Mouse (Mus musculus): Measurements from ENCODE around the gene Acox2. TPM values are rescaled to one million over a fixed set of nuclear protein-coding genes. Genes with fewer than 3 reads are reported as not detected.
"Not testable (repeated sequence)": the region's sequence is repeated elsewhere in the genome, so short reads cannot be mapped to it uniquely, and the experiment has no call there.

The Acox2 gene
- polyA plus RNA-seq (2011; ENCODE audit: insufficient read depth, insufficient read length, low replicate concordance, missing spikeins): 4.8 TPM in 1 of 2 replicates, not detected in the other

GRCm38 (mm10) chr14:8259166-8259565, at the start of gene Acox2:
TSS of gene Acox2 (minus strand) at chr14:8259353.
- no peak within 1 kb of the TSS; the same call in 1 of the 2 replicates for H3K27ac ChIP-seq (ENCODE audit: control insufficient read depth, insufficient read depth, low read depth, low read length, poor library complexity)
- H3K4me3 ChIP-seq (replicated peaks; ENCODE audit: control insufficient read depth, low read depth, low read length): no peak within 1 kb of the TSS
- no peaks in the 10 kb centered on the region; the same call in 1 of the 2 replicates for H3K4me1 ChIP-seq (ENCODE audit: control insufficient read depth, insufficient read depth, low read length)
- WGBS: 63% methylated on average over 3 of the region's 3 CpGs
- TF ChIP-seq POLR2A (IDR thresholded peaks at IDR 0.05; ENCODE audit: borderline replicate concordance, control insufficient read depth, low read depth, low read length): no peak
- TF ChIP-seq CTCF (IDR thresholded peaks at IDR 0.05; ENCODE audit: control insufficient read depth, insufficient read depth, low read length): no peak

GRCm38 (mm10) chr14:8308650-8309049, 49.5 kb upstream of the Acox2 start:
- H3K27ac ChIP-seq (ENCODE audit: control insufficient read depth, insufficient read depth, low read depth, low read length, poor library complexity): no peak overlapping the region
- no peak overlapping the region for H3K4me3 ChIP-seq (replicated peaks; ENCODE audit: control insufficient read depth, low read depth, low read length)
- TF ChIP-seq CTCF (IDR thresholded peaks at IDR 0.05; ENCODE audit: control insufficient read depth, insufficient read depth, low read length) (no peak), POLR2A (IDR thresholded peaks at IDR 0.05; ENCODE audit: borderline replicate concordance, control insufficient read depth, low read depth, low read length) (no peak)
- 72% methylated on average over 3 of the region's 3 CpGs for WGBS
- H3K4me1 ChIP-seq (ENCODE audit: control insufficient read depth, insufficient read depth, low read length): no peaks in the 10 kb centered on the region

- no peak overlapping the region for H3K4me3 ChIP-seq (replicated peaks; ENCODE audit: control insufficient read depth, low read depth, low read length)
- H3K4me1 ChIP-seq (ENCODE audit: control insufficient read depth, insufficient read depth, low read length): no peaks in the 10 kb centered on the region
- TF ChIP-seq CTCF (IDR thresholded peaks at IDR 0.05; ENCODE audit: control insufficient read depth, insufficient read depth, low read length) (no peak), POLR2A (IDR thresholded peaks at IDR 0.05; ENCODE audit: borderline replicate concordance, control insufficient read depth, low read depth, low read length) (no peak)
- no peak overlapping the region for H3K27ac ChIP-seq (ENCODE audit: control insufficient read depth, insufficient read depth, low read depth, low read length, poor library complexity)
- WGBS: 68% methylated on average over 6 of the region's 6 CpGs
Measured at GRCm38 (mm10) chr14:8306884-8307283, 47.7 kb upstream of the Acox2 start.

GRCm38 (mm10) chr14:8305014-8305413, 45.9 kb upstream of the Acox2 start:
- Histone ChIP-seq H3K4me3 (replicated peaks; ENCODE audit: control insufficient read depth, low read depth, low read length) (no peak overlapping the region), H3K27ac (ENCODE audit: control insufficient read depth, insufficient read depth, low read depth, low read length, poor library complexity) (no peak overlapping the region), H3K4me1 (ENCODE audit: control insufficient read depth, insufficient read depth, low read length) (no peaks in the 10 kb centered on the region)
- TF ChIP-seq CTCF (IDR thresholded peaks at IDR 0.05; ENCODE audit: control insufficient read depth, insufficient read depth, low read length) (no peak), POLR2A (IDR thresholded peaks at IDR 0.05; ENCODE audit: borderline replicate concordance, control insufficient read depth, low read depth, low read length) (no peak)
- WGBS: 70% methylated on average over 3 of the region's 3 CpGs

GRCm38 (mm10) chr14:8304082-8304481, 44.9 kb upstream of the Acox2 start:
- Histone ChIP-seq H3K4me3 (replicated peaks; ENCODE audit: control insufficient read depth, low read depth, low read length) (no peak overlapping the region), H3K27ac (ENCODE audit: control insufficient read depth, insufficient read depth, low read depth, low read length, poor library complexity) (no peak overlapping the region)
- TF ChIP-seq CTCF (IDR thresholded peaks at IDR 0.05; ENCODE audit: control insufficient read depth, insufficient read depth, low read length): no peak
- TF ChIP-seq POLR2A (IDR thresholded peaks at IDR 0.05; ENCODE audit: borderline replicate concordance, control insufficient read depth, low read depth, low read length): no peak

GRCm38 (mm10) chr14:8302687-8303086, 43.5 kb upstream of the Acox2 start:
- Histone ChIP-seq H3K4me1 (ENCODE audit: control insufficient read depth, insufficient read depth, low read length) (no peaks in the 10 kb centered on the region), H3K4me3 (replicated peaks; ENCODE audit: control insufficient read depth, low read depth, low read length) (no peak overlapping the region), H3K27ac (ENCODE audit: control insufficient read depth, insufficient read depth, low read depth, low read length, poor library complexity) (no peak overlapping the region)
- 49% methylated on average over 10 of the region's 10 CpGs for WGBS
- TF ChIP-seq CTCF (IDR thresholded peaks at IDR 0.05; ENCODE audit: control insufficient read depth, insufficient read depth, low read length) (no peak), POLR2A (IDR thresholded peaks at IDR 0.05; ENCODE audit: borderline replicate concordance, control insufficient read depth, low read depth, low read length) (no peak)

More at GRCm38 (mm10) chr14:8304082-8304481, 44.9 kb upstream of the Acox2 start:
- no peaks in the 10 kb centered on the region for H3K4me1 ChIP-seq (ENCODE audit: control insufficient read depth, insufficient read depth, low read length)

GRCm38 (mm10) chr14:8300281-8300680, 41.1 kb upstream of the Acox2 start:
- Histone ChIP-seq H3K27ac (ENCODE audit: control insufficient read depth, insufficient read depth, low read depth, low read length, poor library complexity) (no peak overlapping the region), H3K4me3 (replicated peaks; ENCODE audit: control insufficient read depth, low read depth, low read length) (no peak overlapping the region), H3K4me1 (ENCODE audit: control insufficient read depth, insufficient read depth, low read length) (no peaks in the 10 kb centered on the region)
- 27% methylated on average over 8 of the region's 8 CpGs for WGBS
- TF ChIP-seq CTCF (IDR thresholded peaks at IDR 0.05; ENCODE audit: control insufficient read depth, insufficient read depth, low read length) (peak; percentile 60), POLR2A (IDR thresholded peaks at IDR 0.05; ENCODE audit: borderline replicate concordance, control insufficient read depth, low read depth, low read length) (no peak)

- Histone ChIP-seq H3K4me1 (ENCODE audit: control insufficient read depth, insufficient read depth, low read length) (no peaks in the 10 kb centered on the region), H3K27ac (ENCODE audit: control insufficient read depth, insufficient read depth, low read depth, low read length, poor library complexity) (no peak overlapping the region), H3K4me3 (replicated peaks; ENCODE audit: control insufficient read depth, low read depth, low read length) (no peak overlapping the region)
- no peak for TF ChIP-seq CTCF (IDR thresholded peaks at IDR 0.05; ENCODE audit: control insufficient read depth, insufficient read depth, low read length)
- no peak for TF ChIP-seq POLR2A (IDR thresholded peaks at IDR 0.05; ENCODE audit: borderline replicate concordance, control insufficient read depth, low read depth, low read length)
- 57% methylated on average over 5 of the region's 5 CpGs for WGBS
Measured at GRCm38 (mm10) chr14:8297889-8298293, 38.7 kb upstream of the Acox2 start.

GRCm38 (mm10) chr14:8294257-8294656, 35.1 kb upstream of the Acox2 start:
- H3K4me1 ChIP-seq (ENCODE audit: control insufficient read depth, insufficient read depth, low read length): no peaks in the 10 kb centered on the region
- no peak overlapping the region for H3K27ac ChIP-seq (ENCODE audit: control insufficient read depth, insufficient read depth, low read depth, low read length, poor library complexity)
- no peak overlapping the region for H3K4me3 ChIP-seq (replicated peaks; ENCODE audit: control insufficient read depth, low read depth, low read length)
- no peak for TF ChIP-seq CTCF (IDR thresholded peaks at IDR 0.05; ENCODE audit: control insufficient read depth, insufficient read depth, low read length)
- TF ChIP-seq POLR2A (IDR thresholded peaks at IDR 0.05; ENCODE audit: borderline replicate concordance, control insufficient read depth, low read depth, low read length): no peak
- 70% methylated on average over 1 of the region's 1 CpGs for WGBS

GRCm38 (mm10) chr14:8286595-8286994, 27.4 kb upstream of the Acox2 start:
- H3K4me3 ChIP-seq (replicated peaks; ENCODE audit: control insufficient read depth, low read depth, low read length); H3K27ac ChIP-seq (ENCODE audit: control insufficient read depth, insufficient read depth, low read depth, low read length, poor library complexity); H3K4me1 ChIP-seq (ENCODE audit: control insufficient read depth, insufficient read depth, low read length): not testable (repeated sequence)
- 70% methylated on average over 5 of the region's 5 CpGs for WGBS
